In the genomic region with DNA sequence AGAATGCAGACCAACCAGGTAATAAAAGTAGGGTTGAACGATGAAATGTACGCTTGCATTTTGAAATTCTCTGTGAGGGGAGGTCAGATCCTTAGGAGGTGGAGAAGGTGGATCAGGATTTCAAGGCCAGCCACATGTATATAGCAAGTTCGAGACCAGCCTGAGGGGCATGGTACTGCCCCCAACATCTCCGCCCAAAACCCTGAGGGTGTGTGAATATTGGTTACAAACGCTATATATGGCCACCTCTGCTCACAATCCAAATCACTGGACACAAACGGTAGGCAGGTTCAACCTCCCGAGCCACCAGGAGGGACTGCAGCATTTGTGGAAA, we compare ENCODE assay signal across 8 mouse cellular contexts. TPM values are rescaled to one million over a fixed set of nuclear protein-coding genes. Genes with fewer than 3 reads are reported as not detected.
A peak's percentile ranks its signal among the peaks of the same experiment; 100 is the strongest.
DNase-seq lines count a peak whose midpoint lies in the region; ATAC-seq and TF ChIP-seq lines count a peak whose summit lies in the region.

No protein-coding gene starts in this region.

- no peaks in the 10 kb centered on the region for H3K27me3 ChIP-seq in embryonic facial prominence, embryonic 12.5 days
- no peaks in the 10 kb centered on the region for H3K27me3 ChIP-seq in limb, embryonic 10.5 days (ENCODE audit: low read depth, poor library complexity, severe bottlenecking)
- no peaks in the 10 kb centered on the region for H3K27me3 ChIP-seq in neural tube, embryonic 12.5 days (replicated peaks)

- no peaks in the 10 kb centered on the region for H3K9me3 ChIP-seq in embryonic facial prominence, embryonic 12.5 days
- no peaks in the 10 kb centered on the region for H3K9me3 ChIP-seq in limb, embryonic 10.5 days (replicated peaks)
- H3K9me3 ChIP-seq in neural tube, embryonic 12.5 days = no peaks in the 10 kb centered on the region

- H3K27ac ChIP-seq in layer of hippocampus, adult 2 months = peak overlapping the region; percentile 84
- H3K27ac ChIP-seq in embryonic facial prominence, embryonic 12.5 days = peak overlapping the region; percentile 86; the same call in 1 of the 2 replicates
- H3K27ac ChIP-seq in limb, embryonic 10.5 days = peak overlapping the region; percentile 93
- H3K27ac ChIP-seq in neural tube, embryonic 12.5 days = no peak overlapping the region

- H3K4me3 ChIP-seq in layer of hippocampus, adult 2 months = peak overlapping the region; percentile 93
- H3K4me3 ChIP-seq in embryonic facial prominence, embryonic 12.5 days = peak overlapping the region; percentile 81
- peak overlapping the region; percentile 82 for H3K4me3 ChIP-seq in limb, embryonic 10.5 days
- H3K4me3 ChIP-seq in neural tube, embryonic 12.5 days = peak overlapping the region; percentile 58

- no peak for DNase-seq in layer of hippocampus, adult 2 months (ENCODE audit: low spot score in 2 of 2)
- no peak for DNase-seq in layer of hippocampus, postnatal 14 days (ENCODE audit: low spot score in 2 of 2)
- DNase-seq in limb, embryonic 10.5 days (ENCODE audit: low spot score) = no peak
- DNase-seq in urinary bladder, postnatal 25 days (ENCODE audit: low spot score) = no peak
- DNase-seq in layer of hippocampus, adult 11-12 months (ENCODE audit: low spot score) = no peak
- DNase-seq in gastrocnemius, adult 8-10 months (ENCODE audit: low spot score in 2 of 2) = no peak

- peaks cover 9% of the 10 kb centered on the region; the same call in 1 of the 2 replicates for H3K36me3 ChIP-seq in embryonic facial prominence, embryonic 12.5 days
- H3K36me3 ChIP-seq in limb, embryonic 10.5 days = peaks cover 30% of the 10 kb centered on the region
- peaks cover 8% of the 10 kb centered on the region for H3K36me3 ChIP-seq in neural tube, embryonic 12.5 days

- peak overlapping the region; percentile 59 for H3K4me2 ChIP-seq in embryonic facial prominence, embryonic 12.5 days (replicated peaks)
- peak overlapping the region; percentile 68 for H3K4me2 ChIP-seq in neural tube, embryonic 12.5 days (replicated peaks)

- WGBS in embryonic facial prominence, embryonic 12.5 days = 2% methylated on average over 7 of the region's 7 CpGs
- 2% methylated on average over 7 of the region's 7 CpGs for WGBS in limb, embryonic 10.5 days
- under 1% methylated on average over 7 of the region's 7 CpGs for WGBS in neural tube, embryonic 12.5 days

- ATAC-seq in embryonic facial prominence, embryonic 12.5 days (ENCODE audit: insufficient number of reproducible peaks, insufficient read depth, low FRiP score, low TSS enrichment) = peak; percentile 61; the same call in 1 of the 2 replicates
- ATAC-seq in neural tube, embryonic 12.5 days (ENCODE audit: low FRiP score, low read depth) = peak; percentile 63

- H3K9ac ChIP-seq in embryonic facial prominence, embryonic 12.5 days = peak overlapping the region; percentile 80
- H3K9ac ChIP-seq in neural tube, embryonic 12.5 days = no peak overlapping the region

- TF ChIP-seq CTCF in layer of hippocampus, adult 2 months (conservative IDR thresholded peaks at IDR 0.05) = no peak

- H3K4me1 ChIP-seq in embryonic facial prominence, embryonic 12.5 days = peaks cover 11% of the 10 kb centered on the region
- H3K4me1 ChIP-seq in limb, embryonic 10.5 days = peaks cover 14% of the 10 kb centered on the region
- peaks cover 7% of the 10 kb centered on the region for H3K4me1 ChIP-seq in neural tube, embryonic 12.5 days

RNA-seq across cellular contexts. Expression of a gene that starts 0.3 kb away (rescaled TPM):
- total RNA-seq in layer of hippocampus, adult 2 months (2021) = 1 to 10 TPM; 3.5 to 4.6 TPM
- total RNA-seq in layer of hippocampus, postnatal 14 days (2021) = 1 to 10 TPM; 3.4 to 3.8 TPM
- 21.7 and 23.6 TPM in 2 replicates for polyA plus RNA-seq in embryonic facial prominence, embryonic 12.5 days (2016; fragmentation: Nextera tagmentation; extraction: Ambion mirVana)
- polyA plus RNA-seq in limb, embryonic 10.5 days (2016; fragmentation: Nextera tagmentation; extraction: Ambion mirVana) = 22.4 and 27.0 TPM in 2 replicates
- 19.1 and 19.4 TPM in 2 replicates for polyA plus RNA-seq in neural tube, embryonic 12.5 days (2016; fragmentation: Nextera tagmentation; extraction: Ambion mirVana)
- total RNA-seq in gastrocnemius, adult 8-10 months (2022) = 1 to 10 TPM in 1 of 4 experiments, under 1 TPM in 3; 0.48 to 1.4 (median 0.80) TPM

RNA-seq across cellular contexts. Expression of a gene that starts 36.4 kb away (rescaled TPM):
- under 1 TPM in 1 of 2 experiments, not detected in 1; 0.18 TPM for total RNA-seq in layer of hippocampus, adult 2 months (2021)
- total RNA-seq in layer of hippocampus, postnatal 14 days (2021) = under 1 TPM in 1 of 2 experiments, not detected in 1; 0.19 TPM
- polyA plus RNA-seq in embryonic facial prominence, embryonic 12.5 days (2016; fragmentation: Nextera tagmentation; extraction: Ambion mirVana) = 0.33 TPM in 1 of 2 replicates, not detected in the other
- 0.14 and 0.28 TPM in 2 replicates for polyA plus RNA-seq in limb, embryonic 10.5 days (2016; fragmentation: Nextera tagmentation; extraction: Ambion mirVana)
- polyA plus RNA-seq in neural tube, embryonic 12.5 days (2016; fragmentation: Nextera tagmentation; extraction: Ambion mirVana) = not detected in 2 replicates
- not detected for total RNA-seq in gastrocnemius, adult 8-10 months (2022)
